Mouse (Mus musculus): ENCODE data around the gene Galnt11. TPM values are rescaled to one million over a fixed set of nuclear protein-coding genes. Genes with fewer than 3 reads are reported as not detected.
"Not testable (repeated sequence)": the region's sequence is repeated elsewhere in the genome, so short reads cannot be mapped to it uniquely, and the experiment has no call there.

Gene Galnt11
- polyA plus RNA-seq, 1 experiment from 2014 or later: 33.0 TPM

DNA sequence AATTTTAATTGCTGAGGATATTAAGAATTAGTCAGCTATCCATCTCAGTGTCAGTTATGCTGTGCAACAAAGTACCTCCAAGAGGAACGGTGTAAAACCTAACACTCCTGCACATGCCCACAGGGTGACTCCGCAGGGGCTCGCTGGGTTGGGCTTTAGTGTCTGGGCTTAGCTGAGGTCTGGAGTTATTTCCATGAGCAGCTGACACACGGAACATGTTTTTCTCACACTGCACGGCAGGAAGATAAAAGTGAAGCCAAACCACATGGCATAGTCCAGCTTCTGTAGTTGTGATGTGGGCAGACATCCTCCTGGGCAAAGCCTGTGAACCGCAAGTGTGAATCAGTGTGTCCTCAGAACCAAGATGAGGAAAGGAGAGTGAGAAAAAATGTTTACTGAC is 6.7 kb upstream of the Galnt11 start:
- 90% methylated on average over 6 of the region's 6 CpGs for WGBS

DNA sequence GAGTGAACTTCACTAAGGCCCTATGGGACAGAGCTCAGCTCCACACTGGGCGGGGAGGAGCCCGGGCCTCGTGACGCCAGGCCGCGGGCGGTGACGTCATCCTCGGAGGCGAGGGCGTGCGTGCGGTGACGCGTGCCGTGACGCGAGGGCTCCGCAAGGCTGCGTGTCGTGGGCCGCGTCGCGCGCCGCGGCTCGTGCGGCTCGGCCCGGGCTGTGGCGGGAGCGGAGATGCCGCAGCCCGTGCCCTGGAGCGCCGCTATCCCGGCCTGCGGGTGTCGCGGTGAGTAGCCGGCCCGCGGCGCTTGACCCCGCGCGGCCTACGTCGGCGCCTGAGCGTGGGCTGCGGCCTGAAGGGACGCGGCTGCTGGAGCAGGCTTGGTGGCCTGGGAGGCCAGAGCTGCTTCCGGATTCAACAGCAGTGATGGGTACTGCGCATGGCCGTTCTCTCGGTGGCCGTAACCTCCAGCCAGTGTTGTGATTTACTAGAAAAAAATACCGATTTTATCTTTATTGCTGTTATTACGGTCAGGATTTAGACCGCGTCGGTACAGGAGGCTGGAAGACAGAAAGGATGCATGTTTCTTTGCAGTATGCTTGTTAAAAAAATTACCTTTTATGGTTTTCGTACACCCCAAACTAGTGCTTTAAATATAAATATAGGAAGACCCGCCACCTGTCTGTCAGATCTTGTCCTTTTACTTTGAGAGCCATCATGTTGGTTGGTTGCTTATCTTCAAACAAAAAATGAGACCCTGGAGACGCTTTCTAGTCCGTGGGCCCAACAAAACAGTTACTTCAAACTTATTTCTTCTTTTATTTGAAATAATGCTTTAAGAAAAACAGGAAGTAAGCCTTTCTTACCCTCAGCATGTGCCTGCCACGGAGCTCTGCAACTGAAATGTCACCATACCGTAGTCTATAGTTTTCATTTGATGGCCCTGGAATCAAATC is 1.3 kb downstream of the Galnt11 start, which contains the start of gene E130116L18Rik:
E130116L18Rik (minus strand) TSS at position 402 of the 951 bp plus-strand sequence.
- WGBS: 6% methylated on average over 72 of the region's 72 CpGs
- peak; percentile 88 for DNase-seq (ENCODE audit: low spot score)
- Histone ChIP-seq H3K36me3 (peaks cover 18% of the 10 kb centered on the region), H3K27me3 (ENCODE audit: insufficient read depth, poor library complexity, severe bottlenecking) (no peaks in the 10 kb centered on the region), H3K9me3 (no peaks in the 10 kb centered on the region), H3K4me3 (peak within 1 kb of the TSS; percentile 78), H3K4me1 (replicated peaks) (peaks cover 10% of the 10 kb centered on the region), H3K27ac (peak within 1 kb of the TSS; percentile 96)

More for the DNA sequence above, 6.7 kb upstream of the Galnt11 start:
- H3K27me3 ChIP-seq (ENCODE audit: insufficient read depth, poor library complexity, severe bottlenecking): no peaks in the 10 kb centered on the region
- DNase-seq (ENCODE audit: low spot score): no peak
- H3K27ac ChIP-seq: no peak overlapping the region
- H3K36me3 ChIP-seq: no peaks in the 10 kb centered on the region
- no peak overlapping the region for H3K4me3 ChIP-seq
- H3K9me3 ChIP-seq: no peaks in the 10 kb centered on the region
- H3K4me1 ChIP-seq (replicated peaks): no peaks in the 10 kb centered on the region

DNA sequence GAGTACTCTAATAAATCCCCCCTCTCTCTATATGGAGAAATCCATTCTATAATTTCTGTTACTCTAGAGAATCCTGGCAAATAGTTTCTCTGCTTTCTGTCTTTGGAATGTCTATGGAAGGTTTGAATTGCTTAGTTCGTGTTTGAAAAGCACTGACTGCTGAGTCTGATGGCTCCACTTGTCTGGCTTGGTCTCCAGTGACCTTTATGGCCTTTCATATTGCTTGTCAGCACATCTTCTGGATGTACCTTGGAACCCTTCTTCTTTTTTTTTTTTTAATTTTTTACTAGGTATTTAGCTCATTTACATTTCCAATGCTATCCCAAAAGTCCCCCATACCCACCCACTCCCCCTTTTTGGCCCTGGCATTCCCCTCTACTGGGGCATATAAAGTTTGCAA is 2.7 kb downstream of the Galnt11 start:
- H3K4me3 ChIP-seq; H3K9me3 ChIP-seq; H3K27ac ChIP-seq; H3K4me1 ChIP-seq (replicated peaks); DNase-seq (ENCODE audit: low spot score); H3K27me3 ChIP-seq (ENCODE audit: insufficient read depth, poor library complexity, severe bottlenecking): not testable (repeated sequence)
- H3K36me3 ChIP-seq: peaks cover 27% of the 10 kb centered on the region
- 88% methylated on average over 1 of the region's 1 CpGs for WGBS

DNA sequence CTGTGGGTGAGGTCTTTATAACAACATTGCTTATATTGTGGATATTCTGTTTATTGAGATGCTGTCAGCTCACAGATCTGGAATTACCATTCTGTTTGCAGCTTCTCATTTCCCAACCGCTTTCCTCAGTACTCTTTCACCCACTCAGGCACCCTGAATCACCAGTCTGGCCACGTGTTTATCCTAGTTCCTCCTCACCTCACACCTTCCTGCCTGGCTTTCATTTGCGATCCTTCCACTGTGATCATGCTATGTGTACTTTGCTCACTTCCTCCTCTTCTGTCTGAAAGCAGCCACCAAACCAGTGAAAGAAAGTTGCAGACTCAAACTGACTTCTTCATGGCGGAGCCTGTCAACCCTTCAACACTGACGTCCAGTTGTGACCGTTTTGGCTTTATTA is 21.4 kb downstream of the Galnt11 start:
- Histone ChIP-seq H3K9me3 (no peaks in the 10 kb centered on the region), H3K27ac (no peak overlapping the region), H3K36me3 (peaks cover 23% of the 10 kb centered on the region), H3K4me3 (no peak overlapping the region), H3K4me1 (replicated peaks) (no peaks in the 10 kb centered on the region), H3K27me3 (ENCODE audit: insufficient read depth, poor library complexity, severe bottlenecking) (no peaks in the 10 kb centered on the region)
- WGBS: 90% methylated on average over 6 of the region's 6 CpGs
- no peak for DNase-seq (ENCODE audit: low spot score)

DNA sequence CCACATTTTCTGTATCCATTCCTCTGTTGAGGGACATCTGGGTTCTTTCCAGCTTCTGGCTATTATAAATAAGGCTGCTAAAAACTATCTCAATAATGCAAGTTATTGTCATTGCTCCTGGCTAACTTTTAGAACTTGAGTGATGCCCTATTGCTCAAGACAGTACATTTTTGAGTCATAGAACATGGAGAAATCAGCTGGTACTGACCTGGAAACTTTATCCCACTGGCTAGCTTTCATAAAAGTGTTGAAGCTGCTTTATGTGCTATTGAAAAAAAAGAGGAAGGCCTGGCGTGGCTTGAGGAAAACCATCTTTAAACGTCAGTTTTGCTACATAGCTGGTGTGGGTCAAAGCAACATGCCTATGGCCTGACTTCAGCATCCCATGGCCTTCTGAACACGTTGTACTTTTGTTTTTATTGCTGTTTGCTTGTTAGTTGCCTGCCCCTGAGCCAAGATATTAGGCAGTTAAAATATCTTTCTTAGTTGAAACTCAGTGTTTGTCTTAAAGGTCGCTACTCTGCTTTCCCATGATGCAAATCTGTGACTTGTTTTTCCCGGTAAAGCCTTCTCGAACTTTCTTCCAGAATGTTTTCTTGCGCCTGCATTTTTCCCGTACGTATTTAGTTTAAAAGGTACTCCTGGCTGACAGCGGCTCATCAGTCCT is 24.2 kb downstream of the Galnt11 start:
- H3K27me3 ChIP-seq (ENCODE audit: insufficient read depth, poor library complexity, severe bottlenecking): no peaks in the 10 kb centered on the region
- no peaks in the 10 kb centered on the region for H3K4me1 ChIP-seq (replicated peaks)
- H3K4me3 ChIP-seq: no peak overlapping the region
- WGBS: 89% methylated on average over 10 of the region's 10 CpGs
- H3K36me3 ChIP-seq: peaks cover 41% of the 10 kb centered on the region
- H3K9me3 ChIP-seq: no peaks in the 10 kb centered on the region
- DNase-seq (ENCODE audit: low spot score): no peak
- H3K27ac ChIP-seq: no peak overlapping the region

DNA sequence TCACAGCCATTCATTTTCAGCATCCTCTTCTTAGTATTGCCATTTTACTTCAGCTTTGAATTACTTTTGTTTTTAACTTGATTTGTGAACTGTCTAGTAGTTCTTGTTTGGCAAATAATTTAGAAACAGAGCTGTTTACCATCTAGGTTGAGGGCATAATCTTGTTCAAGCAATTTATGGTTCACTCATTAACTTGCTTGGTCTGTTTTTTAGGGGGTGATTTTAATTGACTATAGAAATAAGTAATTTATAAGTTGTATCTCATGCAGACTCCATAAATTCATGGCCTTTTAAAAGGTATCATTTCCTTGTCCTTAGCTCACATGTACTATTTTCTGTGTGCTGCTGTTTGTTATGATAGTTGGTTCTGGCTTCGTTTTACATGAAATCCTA is 24.8 kb downstream of the Galnt11 start:
- no peaks in the 10 kb centered on the region for H3K4me1 ChIP-seq (replicated peaks)
- no peak overlapping the region for H3K4me3 ChIP-seq
- DNase-seq (ENCODE audit: low spot score): no peak
- 80% methylated on average over 1 of the region's 1 CpGs for WGBS
- H3K27ac ChIP-seq: no peak overlapping the region
- no peaks in the 10 kb centered on the region for H3K27me3 ChIP-seq (ENCODE audit: insufficient read depth, poor library complexity, severe bottlenecking)
- H3K9me3 ChIP-seq: no peaks in the 10 kb centered on the region
- H3K36me3 ChIP-seq: peaks cover 43% of the 10 kb centered on the region

DNA sequence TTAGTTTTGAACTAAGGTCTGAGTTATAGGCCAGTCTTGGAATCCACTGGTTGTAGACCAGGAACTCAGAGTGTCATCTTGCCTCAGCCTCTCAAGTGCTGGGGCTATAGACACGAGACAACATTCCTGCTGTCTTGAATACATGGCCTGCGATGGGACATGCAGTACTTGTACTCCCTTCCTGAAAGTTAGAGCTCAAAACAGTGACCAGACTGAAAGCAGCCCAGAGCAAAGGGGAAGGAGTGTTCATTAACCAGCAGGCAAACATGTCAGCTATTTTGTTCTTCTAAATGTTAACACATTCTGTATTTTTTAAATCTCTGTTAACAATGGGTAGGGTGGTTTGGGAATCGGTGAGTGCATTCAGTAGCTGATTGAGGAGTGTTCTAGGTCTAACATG is 25.3 kb downstream of the Galnt11 start:
- Histone ChIP-seq H3K27ac (no peak overlapping the region), H3K4me3 (no peak overlapping the region), H3K4me1 (replicated peaks) (no peaks in the 10 kb centered on the region), H3K27me3 (ENCODE audit: insufficient read depth, poor library complexity, severe bottlenecking) (no peaks in the 10 kb centered on the region), H3K36me3 (peaks cover 47% of the 10 kb centered on the region), H3K9me3 (no peaks in the 10 kb centered on the region)
- DNase-seq (ENCODE audit: low spot score): no peak
- WGBS: 79% methylated on average over 3 of the region's 3 CpGs

DNA sequence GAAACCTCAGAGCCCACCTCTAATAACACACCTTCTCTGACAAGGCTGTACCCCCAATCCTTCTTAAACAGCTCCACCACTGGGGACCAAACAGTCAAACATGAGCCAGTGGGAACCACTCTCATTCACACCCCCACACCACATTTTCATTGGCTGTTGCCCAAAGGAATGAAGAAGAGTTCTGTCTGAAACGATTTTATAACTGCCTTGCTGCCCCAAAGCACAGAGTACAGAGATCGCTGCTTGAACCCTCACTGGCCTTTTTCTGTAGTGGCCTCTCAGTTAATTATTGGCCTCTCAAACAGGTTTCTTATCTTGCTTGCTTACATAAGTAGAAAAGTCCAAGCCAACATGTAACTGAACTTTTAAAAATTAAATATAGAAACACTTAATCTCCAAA is 30.7 kb downstream of the Galnt11 start:
- no peak for DNase-seq (ENCODE audit: low spot score)
- 87% methylated on average over 2 of the region's 2 CpGs for WGBS
- no peaks in the 10 kb centered on the region for H3K9me3 ChIP-seq
- H3K4me1 ChIP-seq (replicated peaks): no peaks in the 10 kb centered on the region
- no peaks in the 10 kb centered on the region for H3K27me3 ChIP-seq (ENCODE audit: insufficient read depth, poor library complexity, severe bottlenecking)
- H3K4me3 ChIP-seq: no peak overlapping the region
- no peak overlapping the region for H3K27ac ChIP-seq
- H3K36me3 ChIP-seq: peaks cover 84% of the 10 kb centered on the region

DNA sequence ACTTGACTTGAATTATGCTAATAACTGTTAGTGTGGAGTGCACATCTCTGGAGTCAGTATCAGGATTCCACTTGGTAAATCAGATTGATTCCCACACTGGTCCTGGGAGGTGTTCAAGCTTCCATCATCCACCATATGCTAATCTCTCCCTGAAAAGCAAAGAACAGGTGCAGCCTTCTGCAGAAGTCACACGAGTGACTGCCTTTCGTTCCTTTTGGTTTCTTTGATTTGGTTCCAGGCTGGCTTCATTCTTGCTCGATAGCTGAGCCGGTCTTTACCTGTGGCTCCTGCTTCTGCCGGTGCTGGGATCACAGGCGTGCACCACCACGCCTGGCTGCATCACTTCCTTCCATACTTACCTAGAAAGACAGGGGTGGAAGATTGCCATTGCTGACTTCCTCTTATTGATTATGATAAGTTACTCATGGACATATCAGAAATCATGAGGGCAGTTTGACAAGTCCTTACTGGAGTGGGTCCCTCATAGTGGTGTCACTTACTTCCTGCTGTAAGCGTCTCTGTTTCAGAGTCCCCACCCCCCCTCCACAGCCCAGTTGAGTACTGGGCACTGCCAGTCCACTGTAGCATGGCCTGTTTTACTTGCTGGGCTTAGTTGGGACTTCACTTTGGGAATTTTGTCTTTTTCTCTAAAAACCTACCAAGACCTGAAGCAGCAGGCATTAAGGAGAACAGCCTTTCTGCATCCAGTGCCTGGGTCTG is 31.3 kb downstream of the Galnt11 start:
- 95% methylated on average over 8 of the region's 8 CpGs for whole genome bisulfite sequencing

DNA sequence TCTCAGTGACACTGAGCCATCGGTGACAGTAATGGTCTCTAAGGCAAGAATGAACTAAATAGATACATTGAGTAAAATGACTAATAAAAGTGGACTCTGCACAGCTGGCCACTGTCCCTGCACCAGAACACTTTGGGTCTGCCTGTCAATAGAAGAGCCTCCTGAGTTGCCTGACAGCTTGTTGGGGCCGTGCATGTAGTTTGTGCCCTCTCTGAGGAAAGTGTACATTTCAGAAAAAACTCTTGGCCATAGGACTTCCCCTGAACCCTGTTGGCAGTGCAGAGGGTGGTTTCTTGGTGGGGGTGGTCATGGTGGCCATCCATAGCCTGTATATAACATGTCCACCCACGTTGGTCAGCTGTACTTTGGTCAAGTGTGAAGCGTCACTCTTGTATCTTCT is 32.8 kb downstream of the Galnt11 start:
- 92% methylated on average over 4 of the region's 4 CpGs for WGBS
- no peaks in the 10 kb centered on the region for H3K9me3 ChIP-seq
- H3K4me1 ChIP-seq (replicated peaks): no peaks in the 10 kb centered on the region
- no peaks in the 10 kb centered on the region for H3K27me3 ChIP-seq (ENCODE audit: insufficient read depth, poor library complexity, severe bottlenecking)
- H3K4me3 ChIP-seq: no peak overlapping the region
- H3K36me3 ChIP-seq: peaks cover 90% of the 10 kb centered on the region
- no peak for DNase-seq (ENCODE audit: low spot score)
- no peak overlapping the region for H3K27ac ChIP-seq

More for the DNA sequence above, 31.3 kb downstream of the Galnt11 start:
- H3K4me3 ChIP-seq: no peak overlapping the region
- H3K36me3 ChIP-seq: peaks cover 86% of the 10 kb centered on the region
- no peaks in the 10 kb centered on the region for H3K9me3 ChIP-seq
- no peak overlapping the region for H3K27ac ChIP-seq
- no peak for DNase-seq (ENCODE audit: low spot score)
- H3K27me3 ChIP-seq (ENCODE audit: insufficient read depth, poor library complexity, severe bottlenecking): no peaks in the 10 kb centered on the region
- no peaks in the 10 kb centered on the region for H3K4me1 ChIP-seq (replicated peaks)

DNA sequence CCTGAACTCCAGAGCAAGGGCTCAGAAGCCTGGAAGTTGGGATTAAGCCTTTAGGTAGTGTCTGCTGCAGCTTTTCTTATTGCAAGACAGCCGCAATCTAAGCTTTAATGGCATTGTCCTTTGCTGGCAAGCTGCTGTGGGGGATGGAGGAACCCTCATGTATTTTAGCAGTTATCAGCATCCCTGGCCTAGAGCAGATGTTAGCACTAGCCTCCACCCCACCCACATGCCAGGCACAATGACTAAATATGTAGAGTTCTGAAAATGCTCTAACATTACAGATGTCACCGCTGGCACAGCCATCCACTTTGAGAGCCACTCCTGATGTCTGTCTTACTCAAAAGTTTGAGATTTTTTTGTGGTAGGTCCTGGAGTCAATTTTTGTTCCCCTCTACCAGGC is 35.0 kb downstream of the Galnt11 start:
- Histone ChIP-seq H3K4me1 (replicated peaks) (no peaks in the 10 kb centered on the region), H3K4me3 (no peak overlapping the region), H3K36me3 (peaks cover 82% of the 10 kb centered on the region), H3K27me3 (ENCODE audit: insufficient read depth, poor library complexity, severe bottlenecking) (no peaks in the 10 kb centered on the region), H3K9me3 (no peaks in the 10 kb centered on the region), H3K27ac (no peak overlapping the region)
- no peak for DNase-seq (ENCODE audit: low spot score)
- 85% methylated on average over 2 of the region's 2 CpGs for WGBS

DNA sequence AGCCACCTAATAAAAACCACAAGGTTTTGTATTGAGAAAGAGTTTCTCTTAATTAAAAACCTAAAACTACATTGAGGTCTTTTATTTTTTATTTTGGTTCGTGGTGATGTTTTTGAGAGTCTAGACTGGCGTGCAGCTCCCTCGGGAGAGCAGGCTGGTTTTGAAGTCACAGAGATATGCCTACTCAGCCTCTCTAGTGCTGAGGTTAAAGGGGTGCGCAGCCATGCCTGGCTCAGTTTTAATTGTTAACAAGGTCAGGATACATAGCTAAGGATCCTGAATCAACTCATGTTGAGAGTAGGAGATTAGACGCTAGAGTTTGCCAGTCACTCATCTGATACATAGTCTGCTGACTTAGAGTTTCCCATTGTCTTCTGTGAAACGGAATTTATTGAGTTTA is 39.7 kb downstream of the Galnt11 start:
- H3K4me1 ChIP-seq (replicated peaks): no peaks in the 10 kb centered on the region
- H3K27me3 ChIP-seq (ENCODE audit: insufficient read depth, poor library complexity, severe bottlenecking): no peaks in the 10 kb centered on the region
- H3K9me3 ChIP-seq: no peaks in the 10 kb centered on the region
- no peak for DNase-seq (ENCODE audit: low spot score)
- WGBS: 90% methylated on average over 6 of the region's 6 CpGs
- H3K36me3 ChIP-seq: peaks cover 90% of the 10 kb centered on the region
- H3K4me3 ChIP-seq: no peak overlapping the region
- no peak overlapping the region for H3K27ac ChIP-seq

DNA sequence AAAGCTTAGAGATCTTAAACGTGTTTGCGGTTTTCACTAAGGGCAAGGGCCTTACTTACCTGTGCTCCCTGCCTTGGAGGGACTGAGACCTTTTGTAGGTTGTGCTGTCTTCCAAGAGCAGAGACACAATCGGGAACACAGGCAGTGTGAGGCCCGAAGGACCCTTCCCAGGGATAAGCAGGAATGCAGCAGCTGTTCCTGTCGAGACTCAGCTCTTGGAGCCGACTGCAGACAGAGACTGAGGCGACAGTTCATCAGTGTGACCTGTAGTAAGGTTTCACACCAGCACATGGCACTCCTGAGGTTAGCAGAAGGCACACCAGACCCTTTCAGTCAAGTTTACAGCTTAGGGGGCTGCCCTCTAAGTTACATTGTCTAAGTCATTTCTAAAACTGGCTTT is 40.6 kb downstream of the Galnt11 start:
- peaks cover 90% of the 10 kb centered on the region for H3K36me3 ChIP-seq

More for the DNA sequence above, 40.6 kb downstream of the Galnt11 start:
- no peak for DNase-seq (ENCODE audit: low spot score)
- no peaks in the 10 kb centered on the region for H3K4me1 ChIP-seq (replicated peaks)
- no peaks in the 10 kb centered on the region for H3K9me3 ChIP-seq
- no peak overlapping the region for H3K4me3 ChIP-seq
- no peaks in the 10 kb centered on the region for H3K27me3 ChIP-seq (ENCODE audit: insufficient read depth, poor library complexity, severe bottlenecking)
- no peak overlapping the region for H3K27ac ChIP-seq
- 87% methylated on average over 7 of the region's 7 CpGs for WGBS

Measured in hindbrain, embryonic 10.5 days (tissue).